Mouse (Mus musculus) midbrain, embryonic 14.5 days (tissue): ENCODE results near the gene Slc25a43. TPM values are rescaled to one million over a fixed set of nuclear protein-coding genes. Genes with fewer than 3 reads are reported as not detected.

Experiments
- ATAC-seq: fragments of 200-750 bp; cut with Nextera tagmentation; 2 replicates; pipeline ENCODE4 v1.8.0; 2017; ENCODE audit warnings: moderate number of reproducible peaks, moderate library complexity; ENCODE audit not compliant: low FRiP score, low TSS enrichment
- DNase-seq: peaks from one replicate; pipeline ENCODE4 v3.0.0-alpha.2; 2015
- H3K27ac ChIP-seq: fragments of 300-500 bp; sonication (generic); replicated peaks from 2 replicates; pipeline ENCODE4 v1.5.1; 2014; ENCODE audit warnings: mild to moderate bottlenecking, low read depth, low read length, moderate library complexity
- H3K27me3 ChIP-seq: fragments of 300-500 bp; sonication (generic); 2 replicates; pipeline ENCODE4 v1.6.1; 2014; ENCODE audit warnings: low read length, control low read depth, mixed read lengths; ENCODE audit not compliant: control insufficient read depth, insufficient read depth
- H3K36me3 ChIP-seq: fragments of 300-500 bp; sonication (generic); 2 replicates; pipeline ENCODE4 v1.6.1; 2014; ENCODE audit warnings: low read length, control low read depth; ENCODE audit not compliant: control insufficient read depth, insufficient read depth
- H3K4me1 ChIP-seq: fragments of 300-500 bp; sonication (generic); 2 replicates; pipeline ENCODE4 v1.6.1; 2014; ENCODE audit warnings: mild to moderate bottlenecking, antibody characterized with exemption, low read length, control low read depth; ENCODE audit not compliant: control insufficient read depth, insufficient read depth
- H3K4me2 ChIP-seq: fragments of 300-500 bp; sonication (generic); 2 replicates; pipeline ENCODE4 v1.6.1; 2014; ENCODE audit warnings: mild to moderate bottlenecking, low read length, moderate library complexity
- H3K4me3 ChIP-seq: fragments of 300-500 bp; sonication (generic); replicated peaks from 2 replicates; pipeline ENCODE4 v1.5.1; 2014; ENCODE audit warnings: low read depth, low read length
- H3K9ac ChIP-seq: fragments of 300-500 bp; sonication (generic); replicated peaks from 2 replicates; pipeline ENCODE4 v1.6.1; 2014; ENCODE audit warnings: mild to moderate bottlenecking, low read length, moderate library complexity
- H3K9me3 ChIP-seq: fragments of 300-500 bp; sonication (generic); 2 replicates; pipeline ENCODE4 v1.6.1; 2016; ENCODE audit warnings: low read length, control low read depth, mixed read lengths; ENCODE audit not compliant: control insufficient read depth
- WGBS: fragments of 180-500 bp; shearing (Covaris S2); extraction: QIAGEN DNeasy Blood & Tissue Kit; methylation state at CpG from one replicate; pipeline ENCODE4 v1.1.7; 2014; 5-methylcytosine and 5-hydroxymethylcytosine counted together
- polyA plus RNA-seq: library from polyadenylated mRNA; unstranded; fragments of >200 nt; fragmentation: Nextera tagmentation; extraction: Ambion mirVana; gene quantifications from 2 replicates; pipeline ENCODE4 v1.2.1, GENCODE M21; 2014

Gene Slc25a43
- polyA plus RNA-seq, 1 experiment from 2014 or later: 0.71 TPM

DNA sequence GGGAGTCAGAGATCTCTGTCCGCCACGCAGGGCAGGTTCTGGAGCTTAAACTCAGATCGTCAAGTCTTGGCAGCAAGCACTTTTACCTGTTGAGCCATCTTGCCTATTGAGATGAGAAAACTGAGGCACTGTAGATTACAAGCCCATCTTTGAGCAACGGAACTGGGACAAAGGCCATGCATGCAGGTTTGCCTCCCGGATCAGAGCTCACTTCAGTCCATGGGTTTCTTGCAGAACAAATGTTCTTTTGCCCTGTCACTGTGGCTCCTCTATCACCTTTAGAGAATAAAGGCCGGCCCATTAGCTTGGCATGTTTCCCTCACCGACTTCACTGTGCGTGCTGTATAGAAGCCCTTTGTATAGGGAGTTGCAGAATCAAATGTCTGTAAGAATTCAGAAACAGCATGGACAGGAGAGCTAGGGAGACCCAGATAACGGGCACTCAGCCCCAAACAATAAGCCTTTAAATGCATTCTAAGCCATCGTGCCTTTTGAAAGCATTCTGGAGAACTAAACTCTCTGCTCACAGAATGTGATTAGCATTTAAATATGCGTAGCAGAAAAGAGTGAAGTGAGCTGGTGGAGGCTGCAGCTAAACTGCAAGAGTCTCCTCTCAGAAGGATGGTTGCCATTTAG, 20.0 kb downstream of the Slc25a43 start:
- H3K36me3 ChIP-seq: no peaks in the 10 kb centered on the region
- H3K9ac ChIP-seq: no peak overlapping the region
- peak overlapping the region; percentile 24 for H3K4me2 ChIP-seq
- WGBS: 25% methylated on average over 11 of the region's 11 CpGs
- no peaks in the 10 kb centered on the region for H3K27me3 ChIP-seq
- DNase-seq: peak; percentile 58
- H3K27ac ChIP-seq: peak overlapping the region; percentile 81
- no peak overlapping the region for H3K4me3 ChIP-seq
- H3K4me1 ChIP-seq: 0 out of 2 replicates have a peak, but pooled peaks cover 3% of the 10 kb centered on the region
- H3K9me3 ChIP-seq: no peaks in the 10 kb centered on the region
- ATAC-seq: peak; percentile 71; the same call in 1 of the 2 replicates

DNA sequence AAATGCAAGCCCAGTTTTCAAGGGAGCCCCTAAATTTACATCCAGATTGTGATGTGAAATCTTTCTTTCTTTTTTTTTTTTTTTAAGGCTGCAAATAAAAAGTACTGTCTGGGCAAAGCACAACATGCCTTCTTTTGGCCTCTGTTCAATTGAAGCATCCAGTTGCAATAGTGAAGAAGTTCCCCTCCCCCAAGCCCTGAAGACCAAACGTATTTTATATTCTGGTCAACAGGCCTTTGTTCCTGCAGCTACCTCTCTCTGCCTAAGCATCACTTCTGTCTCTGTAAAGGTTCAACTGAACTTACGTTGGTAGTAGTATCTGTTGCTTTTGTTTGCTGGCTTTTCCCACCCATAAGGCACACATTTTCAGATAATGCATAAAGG, 20.5 kb downstream of the Slc25a43 start:
- ATAC-seq: no peak
- H3K4me2 ChIP-seq: no peak overlapping the region

DNA sequence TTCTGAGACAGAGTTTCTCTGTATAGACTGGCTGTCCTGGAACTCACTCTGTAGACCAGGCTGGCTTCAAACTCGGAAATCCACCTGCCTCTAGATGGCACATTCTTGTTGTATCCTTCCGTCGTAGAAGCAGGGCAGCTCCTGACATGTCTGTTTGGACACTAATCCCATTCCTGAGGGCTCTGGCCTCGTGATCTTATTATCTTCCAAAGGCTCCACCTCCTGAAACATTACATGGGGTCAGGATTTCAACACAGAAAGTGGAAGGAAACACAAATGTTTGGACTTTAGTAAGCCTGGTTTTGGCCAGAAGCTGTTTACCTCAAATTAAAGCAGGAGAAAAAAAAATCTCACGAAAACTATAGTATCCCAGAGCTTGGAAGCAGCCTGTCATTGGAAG, 23.9 kb downstream of the Slc25a43 start:
- Histone ChIP-seq H3K9me3 (no peaks in the 10 kb centered on the region), H3K27me3 (no peaks in the 10 kb centered on the region), H3K4me2 (no peak overlapping the region), H3K27ac (no peak overlapping the region), H3K4me3 (no peak overlapping the region), H3K9ac (no peak overlapping the region), H3K36me3 (no peaks in the 10 kb centered on the region), H3K4me1 (0 out of 2 replicates have a peak, but pooled peaks cover 3% of the 10 kb centered on the region)
- no peak for DNase-seq
- ATAC-seq: no peak
- WGBS: 43% methylated on average over 5 of the region's 5 CpGs

More for the DNA sequence above, 20.5 kb downstream of the Slc25a43 start:
- Histone ChIP-seq H3K9me3 (no peaks in the 10 kb centered on the region), H3K27me3 (no peaks in the 10 kb centered on the region), H3K27ac (peak overlapping the region; percentile 81), H3K9ac (no peak overlapping the region), H3K4me3 (no peak overlapping the region), H3K4me1 (0 out of 2 replicates have a peak, but pooled peaks cover 3% of the 10 kb centered on the region), H3K36me3 (no peaks in the 10 kb centered on the region)
- 21% methylated on average over 2 of the region's 2 CpGs for WGBS
- DNase-seq: peak; percentile 73

DNA sequence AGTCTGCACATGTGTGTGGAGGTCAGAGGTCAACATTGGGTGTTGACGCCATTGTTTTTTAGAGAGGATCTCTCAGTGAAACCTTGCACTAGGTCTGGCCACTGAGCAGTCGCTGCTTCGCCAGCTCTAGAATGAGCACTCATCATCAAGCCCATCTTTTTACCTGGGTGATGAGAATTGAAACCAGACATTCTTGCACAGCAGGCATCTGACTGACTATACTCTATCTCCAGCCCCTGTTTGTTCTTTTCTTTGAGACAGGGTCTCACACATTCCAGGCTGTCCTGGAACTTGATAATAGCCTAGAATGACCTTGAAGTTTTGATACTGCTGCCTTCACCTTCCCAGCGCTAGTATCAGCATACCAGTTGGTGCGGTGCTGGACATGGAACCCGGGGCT, 29.1 kb downstream of the Slc25a43 start:
- H3K9ac ChIP-seq: no peak overlapping the region
- H3K4me2 ChIP-seq: no peak overlapping the region
- WGBS: 90% methylated on average over 6 of the region's 6 CpGs
- no peaks in the 10 kb centered on the region for H3K36me3 ChIP-seq
- DNase-seq (no peak), ATAC-seq (no peak)
- no peaks in the 10 kb centered on the region for H3K4me1 ChIP-seq
- H3K27me3 ChIP-seq: no peaks in the 10 kb centered on the region
- H3K4me3 ChIP-seq: no peak overlapping the region
- H3K27ac ChIP-seq: no peak overlapping the region
- no peaks in the 10 kb centered on the region for H3K9me3 ChIP-seq

DNA sequence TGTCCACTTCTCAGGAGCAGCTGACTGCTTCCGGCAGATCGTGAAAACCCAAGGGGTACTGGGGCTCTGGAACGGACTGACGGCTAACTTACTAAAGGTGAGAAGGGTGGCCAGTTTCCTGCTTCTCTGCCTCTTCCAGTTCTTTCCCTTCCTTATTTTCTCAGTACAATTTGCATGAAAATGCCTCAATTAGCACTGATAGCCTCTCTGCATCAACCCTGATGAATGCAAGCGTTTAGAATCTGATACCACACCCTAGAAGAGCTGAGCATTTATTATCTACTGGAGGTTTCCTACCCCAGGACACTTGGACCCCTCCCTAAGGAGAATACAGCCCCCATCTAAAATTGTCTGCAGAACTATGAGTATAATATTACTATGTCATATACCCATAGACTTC, 32.1 kb downstream of the Slc25a43 start:
- DNase-seq: no peak
- no peaks in the 10 kb centered on the region for H3K27me3 ChIP-seq
- H3K9me3 ChIP-seq: no peaks in the 10 kb centered on the region
- ATAC-seq: no peak
- no peak overlapping the region for H3K4me2 ChIP-seq
- no peaks in the 10 kb centered on the region for H3K4me1 ChIP-seq
- no peak overlapping the region for H3K27ac ChIP-seq
- 91% methylated on average over 5 of the region's 5 CpGs for WGBS
- H3K9ac ChIP-seq: no peak overlapping the region
- H3K4me3 ChIP-seq: no peak overlapping the region
- no peaks in the 10 kb centered on the region for H3K36me3 ChIP-seq

DNA sequence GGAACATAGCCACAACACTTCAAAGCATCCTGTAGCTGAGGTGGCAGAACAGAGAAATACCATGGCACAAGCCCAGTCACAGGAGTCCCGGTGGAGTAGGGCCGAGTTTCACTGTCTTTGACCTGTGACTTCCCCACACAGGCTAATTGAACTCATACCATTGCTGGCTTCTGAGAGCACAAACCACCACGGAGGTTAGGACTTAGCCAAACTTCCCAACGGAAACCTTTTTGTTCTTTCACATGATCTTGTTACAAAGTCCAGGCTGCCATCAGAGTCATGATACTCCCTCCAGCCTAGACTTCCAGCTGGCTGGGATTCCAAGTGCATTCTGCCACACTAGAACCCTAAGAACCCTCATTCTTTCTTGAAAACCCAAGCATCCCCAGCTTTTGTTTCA, 34.2 kb downstream of the Slc25a43 start:
- ATAC-seq (no peak), DNase-seq (no peak)
- no peak overlapping the region for H3K27ac ChIP-seq
- no peaks in the 10 kb centered on the region for H3K9me3 ChIP-seq
- no peak overlapping the region for H3K9ac ChIP-seq
- H3K4me1 ChIP-seq: no peaks in the 10 kb centered on the region
- no peaks in the 10 kb centered on the region for H3K36me3 ChIP-seq
- H3K4me3 ChIP-seq: no peak overlapping the region
- 78% methylated on average over 4 of the region's 4 CpGs for WGBS
- no peak overlapping the region for H3K4me2 ChIP-seq
- H3K27me3 ChIP-seq: no peaks in the 10 kb centered on the region

DNA sequence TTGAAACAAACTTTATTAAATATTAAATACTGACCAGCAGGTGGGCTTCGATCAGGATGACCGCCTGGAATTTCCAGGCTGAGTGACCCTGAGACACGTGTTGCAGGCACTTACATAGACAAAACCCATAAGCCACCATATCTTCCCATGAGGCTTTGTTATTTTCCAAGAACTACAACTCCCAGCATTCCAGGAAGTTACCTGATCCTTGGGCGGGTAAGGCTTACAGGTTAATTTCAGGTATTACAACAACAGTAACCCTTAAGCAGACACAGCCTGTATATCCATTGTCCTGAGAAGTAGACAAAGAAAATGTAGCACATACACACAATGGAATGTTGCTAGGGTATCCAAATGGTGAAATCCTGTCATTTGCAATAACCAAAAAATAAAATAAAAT, 45.9 kb downstream of the Slc25a43 start:
- no peaks in the 10 kb centered on the region for H3K4me1 ChIP-seq
- ATAC-seq (no peak), DNase-seq (no peak)
- H3K36me3 ChIP-seq: no peaks in the 10 kb centered on the region
- no peak overlapping the region for H3K27ac ChIP-seq
- no peaks in the 10 kb centered on the region for H3K9me3 ChIP-seq
- H3K4me3 ChIP-seq: no peak overlapping the region
- no peaks in the 10 kb centered on the region for H3K27me3 ChIP-seq
- 68% methylated on average over 4 of the region's 4 CpGs for WGBS
- no peak overlapping the region for H3K4me2 ChIP-seq
- no peak overlapping the region for H3K9ac ChIP-seq

DNA sequence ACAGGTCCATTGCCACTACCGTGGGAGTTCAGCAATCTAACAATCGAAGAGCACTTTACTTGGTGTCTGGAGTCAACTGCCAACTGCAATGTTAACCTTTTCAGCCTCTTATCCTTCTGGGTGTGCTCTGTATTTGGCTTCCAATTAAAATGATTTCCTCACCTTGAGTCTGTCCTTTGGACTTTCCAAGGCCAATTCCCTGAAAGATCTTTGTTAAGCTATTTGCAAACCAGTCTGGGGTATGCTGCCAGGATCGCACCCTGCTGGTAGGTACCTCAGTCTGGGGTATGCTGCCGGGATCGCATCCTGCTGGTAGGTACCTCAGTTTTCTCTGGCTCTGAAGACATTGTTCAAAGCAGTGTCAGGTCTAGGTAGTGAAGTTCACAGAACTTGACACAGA, 51.1 kb downstream of the Slc25a43 start:
- DNase-seq: no peak
- Histone ChIP-seq H3K27ac (no peak overlapping the region), H3K36me3 (peaks cover 10% of the 10 kb centered on the region; the same call in 1 of the 2 replicates), H3K9ac (no peak overlapping the region), H3K4me1 (no peaks in the 10 kb centered on the region), H3K9me3 (no peaks in the 10 kb centered on the region), H3K4me3 (no peak overlapping the region), H3K27me3 (no peaks in the 10 kb centered on the region), H3K4me2 (no peak overlapping the region)
- ATAC-seq: no peak
- WGBS: 58% methylated on average over 5 of the region's 5 CpGs

DNA sequence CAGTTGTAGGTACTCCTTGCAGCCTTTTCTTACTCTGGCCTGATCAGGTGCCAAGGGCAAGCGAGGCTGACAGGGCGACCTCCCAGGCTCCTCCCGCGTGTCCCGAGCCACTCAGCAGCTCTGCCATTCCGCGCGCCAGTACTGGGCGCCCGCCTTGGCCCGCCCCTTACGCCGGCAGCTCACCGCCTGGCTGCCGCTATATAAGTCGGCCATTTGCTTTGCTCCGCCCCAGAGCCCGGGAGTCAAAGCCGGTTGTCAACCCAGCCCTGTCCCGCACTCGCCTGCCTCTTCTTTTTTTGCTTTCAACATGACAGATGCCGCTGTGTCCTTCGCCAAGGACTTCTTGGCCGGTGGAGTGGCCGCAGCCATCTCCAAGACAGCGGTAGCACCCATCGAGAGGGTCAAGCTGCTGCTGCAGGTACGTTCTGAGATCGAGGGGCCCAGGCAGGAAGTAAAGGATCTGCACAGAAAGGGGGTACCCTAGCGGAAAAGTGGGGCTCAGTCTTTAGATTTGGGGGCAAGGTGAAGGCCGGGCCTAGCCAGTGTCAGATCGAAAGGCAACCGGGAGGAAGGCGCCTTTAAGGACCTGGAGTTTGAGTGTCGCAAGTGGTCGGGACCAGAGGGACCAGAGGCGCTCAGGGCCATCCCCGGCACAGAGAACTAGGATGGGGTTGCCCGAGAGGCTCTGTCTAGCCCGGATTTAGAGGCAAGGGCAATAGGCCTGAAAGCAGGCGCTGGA, 52.1 kb downstream of the Slc25a43 start, which contains the start of gene Slc25a5:
TSS of gene Slc25a5 (plus strand) at position 228 of the 739 bp plus-strand sequence.
- Histone ChIP-seq H3K27ac (peak within 1 kb of the TSS; percentile 78), H3K36me3 (peaks cover 10% of the 10 kb centered on the region; the same call in 1 of the 2 replicates), H3K4me1 (no peaks in the 10 kb centered on the region), H3K4me3 (peak within 1 kb of the TSS; percentile 51), H3K9ac (peak within 1 kb of the TSS; percentile 50), H3K4me2 (peak within 1 kb of the TSS; percentile 56), H3K27me3 (no peaks in the 10 kb centered on the region), H3K9me3 (no peaks in the 10 kb centered on the region)
- peak; percentile 94 for ATAC-seq
- DNase-seq: peak; percentile 89
- 23% methylated on average over 41 of the region's 41 CpGs for WGBS
